Mouse (Mus musculus): ENCODE measurements around the gene 9930021J03Rik. TPM values are rescaled to one million over a fixed set of nuclear protein-coding genes. Genes with fewer than 3 reads are reported as not detected.

Gene 9930021J03Rik
- total and polyA plus RNA-seq, 2 experiments: 4.3 to 8.8 TPM

DNA sequence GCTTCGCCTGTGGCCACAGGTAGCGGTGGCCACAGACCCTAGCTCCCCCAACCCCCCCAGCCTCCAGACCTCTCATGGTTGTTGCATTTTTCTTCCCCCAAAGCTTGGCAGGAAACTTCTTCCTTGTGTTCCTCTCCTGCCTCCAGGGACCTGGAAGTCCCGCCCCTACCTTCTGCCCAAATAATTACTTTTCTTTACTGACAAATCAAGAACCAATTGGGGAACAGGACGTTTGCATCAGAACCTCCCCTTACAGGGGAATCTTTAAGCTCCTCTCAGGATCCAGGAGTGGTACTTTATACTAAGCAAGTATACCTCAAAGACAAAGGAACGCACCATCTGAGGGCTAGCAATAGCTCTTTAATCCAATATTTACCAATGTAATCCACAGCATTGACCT, 140.9 kb downstream of the 9930021J03Rik start:
- Histone ChIP-seq H3K27ac (replicated peaks; ENCODE audit: insufficient read depth, low read depth, low read length) (no peak overlapping the region), H3K4me1 (ENCODE audit: control insufficient read depth, insufficient read depth, low read length) (peaks cover 9% of the 10 kb centered on the region), H3K36me3 (ENCODE audit: control insufficient read depth, insufficient read depth, low read length) (no peaks in the 10 kb centered on the region), H3K27me3 (ENCODE audit: control insufficient read depth, insufficient read depth, low read length) (no peaks in the 10 kb centered on the region), H3K9ac (ENCODE audit: low read depth, low read length) (no peak overlapping the region), H3K79me2 (ENCODE audit: control insufficient read depth, insufficient read depth, low read length) (no peaks in the 10 kb centered on the region), H3K4me3 (ENCODE audit: insufficient read depth, low read depth, low read length) (no peak overlapping the region)
- 90% methylated on average over 5 of the region's 5 CpGs for WGBS
- DNase-seq (ENCODE audit: extremely low read depth, low read depth, low spot score): no peak
- no peak for TF ChIP-seq CTCF (IDR thresholded peaks at IDR 0.05; ENCODE audit: low read depth, low read length)
- no peak for TF ChIP-seq POLR2A (IDR thresholded peaks at IDR 0.05; ENCODE audit: extremely low read depth, insufficient read depth, low read length)

Other genes with a start within 250 kb of the 9930021J03Rik start
- gene Ermp1, start 157.6 kb downstream of the 9930021J03Rik start, total RNA-seq (2014; rRNA removed): 15.6 and 16.3 TPM in 2 replicates
- 8.5 and 10.4 TPM in 2 replicates for gene Ermp1, start 157.6 kb downstream of the 9930021J03Rik start, polyA plus RNA-seq (2012; rRNA removed)
- gene Mlana, start 108.2 kb downstream of the 9930021J03Rik start, total RNA-seq (2014; rRNA removed): not detected in 2 replicates
- gene Mlana, start 108.2 kb downstream of the 9930021J03Rik start, polyA plus RNA-seq (2012; rRNA removed): not detected in 2 replicates
- gene Ranbp6, start 7.0 kb upstream of the 9930021J03Rik start, total RNA-seq (2014; rRNA removed): 8.6 and 11.1 TPM in 2 replicates
- 1.6 and 1.8 TPM in 2 replicates for gene Ranbp6, start 7.0 kb upstream of the 9930021J03Rik start, polyA plus RNA-seq (2012; rRNA removed)
- 1.5 and 1.6 TPM in 2 replicates for gene Il33, start 119.1 kb upstream of the 9930021J03Rik start, total RNA-seq (2014; rRNA removed)
- 0.80 and 1.4 TPM in 2 replicates for gene Il33, start 119.1 kb upstream of the 9930021J03Rik start, polyA plus RNA-seq (2012; rRNA removed)
- gene Trpd52l3, start 197.8 kb upstream of the 9930021J03Rik start, total RNA-seq (2014; rRNA removed): not detected in 2 replicates
- not detected in 2 replicates for gene Trpd52l3, start 197.8 kb upstream of the 9930021J03Rik start, polyA plus RNA-seq (2012; rRNA removed)
- gene Uhrf2, start 224.5 kb upstream of the 9930021J03Rik start, total RNA-seq (2014; rRNA removed): 40.7 and 43.6 TPM in 2 replicates
- 16.4 and 21.8 TPM in 2 replicates for gene Uhrf2, start 224.5 kb upstream of the 9930021J03Rik start, polyA plus RNA-seq (2012; rRNA removed)